Mouse (Mus musculus) megakaryocyte progenitor cell, adult 5-6 weeks (primary cell): ENCODE measurements at regions not wholly inside any gene's neighbourhood (a gene's known extent, or its start where the extent isn't known, plus 50 kb on each side); places are given as distances from the start of the nearest gene placed in this dataset.

Source experiments
- ATAC-seq: replicated peaks from 2 replicates; pipeline ENCODE4 v1.8.0; 2016; ENCODE audit warnings: mild to moderate bottlenecking, moderate TSS enrichment, inconsistent platforms; ENCODE audit not compliant: poor library complexity

GRCm38 (mm10) chr10:95622879-95623517 is 50.3 kb downstream of the Anapc15-ps start:
- no peak for ATAC-seq

GRCm38 (mm10) chr10:95620796-95621195 is 52.5 kb downstream of the Anapc15-ps start:
- ATAC-seq, result no peak

DNA sequence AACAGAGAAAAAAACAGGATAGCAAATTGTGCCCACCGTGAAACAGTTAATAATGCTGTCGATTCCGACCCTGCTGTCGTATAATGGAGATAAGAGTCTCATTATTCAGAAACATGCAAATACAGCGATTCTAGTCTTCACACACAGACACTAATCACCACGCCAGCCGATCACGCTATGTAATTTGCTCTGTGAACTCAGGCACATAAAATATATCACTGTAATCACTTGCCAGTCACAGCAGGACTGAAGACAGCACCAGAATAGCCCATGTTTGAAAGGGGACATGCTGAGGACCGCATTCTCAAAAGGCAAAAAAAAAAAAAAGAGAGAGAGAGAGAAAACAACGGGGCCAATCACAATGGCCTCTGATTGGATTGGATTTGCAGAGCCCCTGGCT is 53.6 kb downstream of the Anapc15-ps start:
- ATAC-seq, result no peak

DNA sequence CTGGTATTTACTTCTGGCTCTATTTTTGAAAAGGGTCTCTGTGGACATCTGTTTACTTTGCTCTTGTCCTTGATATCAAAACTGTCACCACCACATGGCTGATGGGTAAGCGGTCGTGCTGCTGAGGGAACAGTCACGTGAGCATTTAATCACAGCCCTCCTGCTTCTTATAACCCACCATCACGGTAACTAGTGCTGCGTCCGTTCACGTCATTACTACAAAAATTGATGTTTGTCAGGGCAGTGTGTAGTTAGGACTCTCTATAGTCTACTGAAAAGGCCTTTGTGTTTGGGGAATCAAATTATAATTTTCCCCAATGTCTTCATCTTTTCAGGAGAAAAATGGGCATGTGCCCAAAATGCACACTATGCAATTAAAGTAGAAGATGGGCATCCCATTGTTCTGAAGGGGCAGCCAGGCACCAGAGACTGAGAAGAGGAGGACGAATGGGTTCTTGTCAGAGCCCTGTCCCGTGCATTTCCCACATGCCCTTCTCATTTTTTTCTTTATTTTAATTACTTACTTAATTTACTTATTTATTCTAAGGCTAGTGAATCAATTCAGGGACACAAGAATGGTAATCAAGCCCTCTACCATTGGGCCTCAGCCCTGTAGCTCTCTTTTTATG is 54.6 kb upstream of the Nudt4 start:
- no peak for ATAC-seq

DNA sequence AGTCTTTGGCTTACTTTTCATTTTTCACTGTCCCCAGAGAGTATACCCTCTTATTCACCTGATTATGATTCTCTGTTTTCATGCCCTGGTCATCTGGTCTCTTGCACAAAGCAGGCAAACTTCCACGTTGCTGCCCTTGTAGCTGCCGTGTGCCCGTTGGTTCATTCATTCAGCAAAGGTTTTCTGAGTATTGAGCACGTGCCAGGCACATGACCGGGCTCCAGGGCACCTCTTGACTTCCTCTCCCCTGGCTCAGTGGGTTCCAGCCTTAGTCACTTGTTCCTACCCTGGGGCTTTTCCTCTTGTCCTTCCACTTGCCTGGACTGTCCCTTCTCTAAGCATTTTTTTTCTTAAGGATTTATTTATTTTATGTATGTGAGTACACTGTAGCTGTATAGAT is 52.9 kb upstream of the Nudt4 start:
- 0 out of 2 replicates have a peak, but pooled peaks have one; percentile 20 for ATAC-seq

DNA sequence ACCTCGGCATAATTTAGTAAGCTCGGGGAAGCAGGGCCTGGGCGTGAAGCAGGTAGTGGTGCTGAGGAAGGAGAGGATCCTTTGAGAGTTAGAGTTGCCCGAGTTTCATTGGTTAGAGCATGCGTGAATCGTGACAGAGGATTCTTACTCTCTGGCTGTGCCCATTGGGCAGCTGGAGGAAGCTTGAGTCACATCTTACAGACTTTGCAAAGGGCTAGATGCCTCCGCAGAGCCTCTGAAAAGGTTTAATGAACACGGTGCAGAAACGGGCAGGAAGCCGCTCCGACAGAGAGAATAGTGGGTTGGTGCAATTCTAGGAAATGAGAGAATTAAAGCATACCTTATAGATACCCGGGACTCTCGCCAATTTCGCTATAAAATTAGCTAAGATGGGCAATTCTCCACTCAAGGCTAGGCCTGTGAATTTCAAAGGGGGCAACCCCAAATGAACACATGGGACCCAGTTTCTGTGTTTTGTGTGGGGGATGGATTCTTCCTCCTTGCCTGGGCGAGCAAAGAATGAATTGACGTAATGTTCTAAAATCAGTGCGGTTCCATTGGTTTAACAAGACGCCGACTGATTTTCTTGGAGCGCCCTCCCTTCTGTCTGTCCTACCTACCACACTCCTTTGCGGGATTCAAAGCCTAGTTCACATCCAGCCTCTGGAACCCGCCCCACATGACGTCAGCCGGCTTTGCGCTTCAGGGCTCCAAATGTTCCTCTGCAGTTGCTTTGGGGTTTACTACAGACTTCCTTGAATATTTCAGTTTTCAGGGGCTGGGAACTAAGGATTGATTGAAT is 52.1 kb upstream of the Nudt4 start:
- no peak for ATAC-seq
